ENCODE assay signal across 8 mouse cellular contexts in genomic region chr11:4094378-4095170, GRCm38 (mm10). TPM values are rescaled to one million over a fixed set of nuclear protein-coding genes. Genes with fewer than 3 reads are reported as not detected.
DNase-seq lines count a peak whose midpoint lies in the region; ATAC-seq and TF ChIP-seq lines count a peak whose summit lies in the region.

No protein-coding gene starts in this region.

- 8% methylated on average over 24 of the region's 24 CpGs for WGBS in heart, embryonic 15.5 days
- 9% methylated on average over 24 of the region's 24 CpGs for WGBS in lung, embryonic 14.5 days
- WGBS in neural tube, embryonic 15.5 days, result 6% methylated on average over 23 of the region's 24 CpGs

- TF ChIP-seq POLR2A in ES-Bruce4 (IDR thresholded peaks at IDR 0.05; ENCODE audit: insufficient read depth, low read length), result no peak
- TF ChIP-seq POLR2A in bone marrow macrophage, adult 2 months (IDR thresholded peaks at IDR 0.05; ENCODE audit: borderline replicate concordance, low read depth, low read length), result no peak

- ATAC-seq in erythroblast, adult 5-6 weeks (replicated peaks; ENCODE audit: low FRiP score, poor library complexity, severe bottlenecking), result peak; percentile 49
- ATAC-seq in heart, embryonic 15.5 days (replicated peaks; ENCODE audit: insufficient number of reproducible peaks, insufficient read depth, low FRiP score, low read depth), result no peak
- ATAC-seq in lung, embryonic 14.5 days (ENCODE audit: insufficient read depth), result no peak
- ATAC-seq in neural tube, embryonic 15.5 days (ENCODE audit: low FRiP score), result no peak

- peak overlapping the region; percentile 70 for H3K9ac ChIP-seq in ES-Bruce4 (ENCODE audit: low read depth, poor library complexity, severe bottlenecking)
- peak overlapping the region; percentile 59 for H3K9ac ChIP-seq in heart, embryonic 15.5 days
- peak overlapping the region; percentile 56 for H3K9ac ChIP-seq in lung, embryonic 14.5 days
- H3K9ac ChIP-seq in neural tube, embryonic 15.5 days (replicated peaks), result peak overlapping the region; percentile 52

- no peaks in the 10 kb centered on the region; the same call in none of the 2 replicates for H3K36me3 ChIP-seq in ES-Bruce4 (ENCODE audit: control insufficient read depth, insufficient read depth, low read length, poor library complexity, severe bottlenecking)
- peaks cover 20% of the 10 kb centered on the region for H3K36me3 ChIP-seq in heart, embryonic 15.5 days
- H3K36me3 ChIP-seq in lung, embryonic 14.5 days (ENCODE audit: insufficient read depth), result peaks cover 9% of the 10 kb centered on the region; the same call in 1 of the 2 replicates
- peaks cover 15% of the 10 kb centered on the region for H3K36me3 ChIP-seq in neural tube, embryonic 15.5 days

- H3K9me3 ChIP-seq in ES-Bruce4 (replicated peaks; ENCODE audit: control insufficient read depth, insufficient read depth, low read length, poor library complexity, severe bottlenecking), result no peaks in the 10 kb centered on the region; the same call in 1 of the 2 replicates
- no peaks in the 10 kb centered on the region for H3K9me3 ChIP-seq in heart, embryonic 15.5 days (replicated peaks)
- no peaks in the 10 kb centered on the region for H3K9me3 ChIP-seq in lung, embryonic 14.5 days (ENCODE audit: low read depth, low read length)
- no peaks in the 10 kb centered on the region for H3K9me3 ChIP-seq in neural tube, embryonic 15.5 days (replicated peaks)

- H3K4me2 ChIP-seq in heart, embryonic 15.5 days, result peak overlapping the region; percentile 83
- peak overlapping the region; percentile 92 for H3K4me2 ChIP-seq in lung, embryonic 14.5 days
- H3K4me2 ChIP-seq in neural tube, embryonic 15.5 days, result peak overlapping the region; percentile 84

- peak overlapping the region; percentile 90 for H3K4me3 ChIP-seq in ES-Bruce4 (ENCODE audit: low read depth, low read length)
- peak overlapping the region; percentile 81 for H3K4me3 ChIP-seq in bone marrow macrophage, adult 2 months (ENCODE audit: insufficient read depth, low read length)
- peak overlapping the region; percentile 68 for H3K4me3 ChIP-seq in heart, embryonic 15.5 days
- H3K4me3 ChIP-seq in lung, embryonic 14.5 days (ENCODE audit: low read depth, low read length), result peak overlapping the region; percentile 58
- peak overlapping the region; percentile 60 for H3K4me3 ChIP-seq in neural tube, embryonic 15.5 days (replicated peaks)

- H3K27ac ChIP-seq in ES-Bruce4 (ENCODE audit: insufficient read depth, low read length), result peak overlapping the region; percentile 21; the same call in 1 of the 2 replicates
- H3K27ac ChIP-seq in bone marrow macrophage, adult 2 months (ENCODE audit: insufficient read depth, low read depth, low read length), result no peak overlapping the region
- peak overlapping the region; percentile 92 for H3K27ac ChIP-seq in heart, embryonic 15.5 days
- peak overlapping the region; percentile 78 for H3K27ac ChIP-seq in lung, embryonic 14.5 days (ENCODE audit: low read depth)
- peak overlapping the region; percentile 87 for H3K27ac ChIP-seq in neural tube, embryonic 15.5 days (replicated peaks)

- TF ChIP-seq EP300 in ES-Bruce4 (IDR thresholded peaks at IDR 0.05; ENCODE audit: insufficient read depth, low read depth, low read length), result 0 out of 2 replicates have a peak, but pooled peaks have one; percentile 45

- DNase-seq in kidney, postnatal 25 days, result peak; percentile 84 to 85
- DNase-seq in lung, embryonic 14.5 days, result peak; percentile 77
- peak; percentile 85 for DNase-seq in testis, postnatal 10 days (ENCODE audit: low spot score)

- no peaks in the 10 kb centered on the region for H3K27me3 ChIP-seq in ES-Bruce4 (ENCODE audit: control insufficient read depth, insufficient read depth, low read length, poor library complexity, severe bottlenecking)
- H3K27me3 ChIP-seq in heart, embryonic 15.5 days, result no peaks in the 10 kb centered on the region
- H3K27me3 ChIP-seq in lung, embryonic 14.5 days (ENCODE audit: insufficient read depth, low read length), result no peaks in the 10 kb centered on the region
- H3K27me3 ChIP-seq in neural tube, embryonic 15.5 days (replicated peaks), result no peaks in the 10 kb centered on the region

- TF ChIP-seq CTCF in ES-Bruce4 (IDR thresholded peaks at IDR 0.05; ENCODE audit: low read depth, low read length), result peak; percentile 75
- TF ChIP-seq CTCF in bone marrow macrophage, adult 2 months (IDR thresholded peaks at IDR 0.05; ENCODE audit: low read depth, low read length), result peak; percentile 95
- TF ChIP-seq CTCF in lung, embryonic 14.5 days (IDR thresholded peaks at IDR 0.05; ENCODE audit: low read depth), result peak; percentile 83

- H3K4me1 ChIP-seq in ES-Bruce4 (ENCODE audit: control insufficient read depth, insufficient read depth, low read length), result no peaks in the 10 kb centered on the region
- H3K4me1 ChIP-seq in bone marrow macrophage, adult 2 months (ENCODE audit: control insufficient read depth, insufficient read depth, low read length), result peaks cover 9% of the 10 kb centered on the region
- H3K4me1 ChIP-seq in heart, embryonic 15.5 days (replicated peaks), result peaks cover 30% of the 10 kb centered on the region
- H3K4me1 ChIP-seq in lung, embryonic 14.5 days (ENCODE audit: insufficient read depth), result peaks cover 6% of the 10 kb centered on the region; the same call in 1 of the 2 replicates
- peaks cover 38% of the 10 kb centered on the region for H3K4me1 ChIP-seq in neural tube, embryonic 15.5 days

RNA-seq across cellular contexts. Expression of gene Mtfp1, which starts 0.7 kb away (rescaled TPM):
- 8.3 and 10.9 TPM in 2 replicates for polyA plus RNA-seq in ES-Bruce4 (2011; ENCODE audit: insufficient read depth, insufficient read length, low read depth, missing spikeins)
- polyA plus RNA-seq in bone marrow macrophage, adult 2 months (2012; ENCODE audit: insufficient read depth, insufficient read length, missing spikeins), result 0.76 and 0.78 TPM in 2 replicates
- 1.9 and 8.2 TPM in 2 replicates for total RNA-seq in erythroblast, adult 5-6 weeks (2015; ENCODE audit: low replicate concordance)
- 3.7 and 5.6 TPM in 2 replicates for total RNA-seq in erythroblast, adult 5-6 weeks (2017; ENCODE audit: low replicate concordance)
- 32.1 and 32.8 TPM in 2 replicates for polyA plus RNA-seq in heart, embryonic 15.5 days (2015; fragmentation: Nextera tagmentation; extraction: Ambion mirVana)
- polyA plus RNA-seq in lung, embryonic 14.5 days (2014; fragmentation: Nextera tagmentation; extraction: Ambion mirVana), result 8.6 and 10.8 TPM in 2 replicates
- 13.1 and 14.3 TPM in 2 replicates for polyA plus RNA-seq in neural tube, embryonic 15.5 days (2015; fragmentation: Nextera tagmentation; extraction: Ambion mirVana)

RNA-seq across cellular contexts. Expression of gene Sec14l2, which starts 28.6 kb away (rescaled TPM):
- 4.2 and 5.4 TPM in 2 replicates for polyA plus RNA-seq in ES-Bruce4 (2011; ENCODE audit: insufficient read depth, insufficient read length, low read depth, missing spikeins)
- polyA plus RNA-seq in bone marrow macrophage, adult 2 months (2012; ENCODE audit: insufficient read depth, insufficient read length, missing spikeins), result not detected in 2 replicates
- total RNA-seq in erythroblast, adult 5-6 weeks (2015; ENCODE audit: low replicate concordance), result 1.5 and 7.7 TPM in 2 replicates
- total RNA-seq in erythroblast, adult 5-6 weeks (2017; ENCODE audit: low replicate concordance), result 2.5 and 9.9 TPM in 2 replicates
- polyA plus RNA-seq in heart, embryonic 15.5 days (2015; fragmentation: Nextera tagmentation; extraction: Ambion mirVana), result 0.78 and 1.5 TPM in 2 replicates
- 1.5 and 1.9 TPM in 2 replicates for polyA plus RNA-seq in lung, embryonic 14.5 days (2014; fragmentation: Nextera tagmentation; extraction: Ambion mirVana)
- polyA plus RNA-seq in neural tube, embryonic 15.5 days (2015; fragmentation: Nextera tagmentation; extraction: Ambion mirVana), result 3.7 and 4.5 TPM in 2 replicates

RNA-seq across cellular contexts. Expression of gene Sec14l3, which starts 29.9 kb away (rescaled TPM):
- not detected in 2 replicates for polyA plus RNA-seq in ES-Bruce4 (2011; ENCODE audit: insufficient read depth, insufficient read length, low read depth, missing spikeins)
- polyA plus RNA-seq in bone marrow macrophage, adult 2 months (2012; ENCODE audit: insufficient read depth, insufficient read length, missing spikeins), result not detected in 2 replicates
- total RNA-seq in erythroblast, adult 5-6 weeks (2015; ENCODE audit: low replicate concordance), result not detected in 2 replicates
- not detected in 2 replicates for total RNA-seq in erythroblast, adult 5-6 weeks (2017; ENCODE audit: low replicate concordance)
- 0.72 and 0.93 TPM in 2 replicates for polyA plus RNA-seq in heart, embryonic 15.5 days (2015; fragmentation: Nextera tagmentation; extraction: Ambion mirVana)
- 1.2 and 1.5 TPM in 2 replicates for polyA plus RNA-seq in lung, embryonic 14.5 days (2014; fragmentation: Nextera tagmentation; extraction: Ambion mirVana)
- polyA plus RNA-seq in neural tube, embryonic 15.5 days (2015; fragmentation: Nextera tagmentation; extraction: Ambion mirVana), result 0.19 and 0.40 TPM in 2 replicates

RNA-seq across cellular contexts. Expression of gene Rnf215, which starts 40.4 kb away (rescaled TPM):
- 8.0 and 8.9 TPM in 2 replicates for polyA plus RNA-seq in ES-Bruce4 (2011; ENCODE audit: insufficient read depth, insufficient read length, low read depth, missing spikeins)
- polyA plus RNA-seq in bone marrow macrophage, adult 2 months (2012; ENCODE audit: insufficient read depth, insufficient read length, missing spikeins), result 15.4 and 21.2 TPM in 2 replicates
- 1.5 and 2.5 TPM in 2 replicates for total RNA-seq in erythroblast, adult 5-6 weeks (2015; ENCODE audit: low replicate concordance)
- total RNA-seq in erythroblast, adult 5-6 weeks (2017; ENCODE audit: low replicate concordance), result 4.7 and 8.6 TPM in 2 replicates
- 16.1 and 21.1 TPM in 2 replicates for polyA plus RNA-seq in heart, embryonic 15.5 days (2015; fragmentation: Nextera tagmentation; extraction: Ambion mirVana)
- 32.6 and 33.0 TPM in 2 replicates for polyA plus RNA-seq in lung, embryonic 14.5 days (2014; fragmentation: Nextera tagmentation; extraction: Ambion mirVana)
- 40.2 and 44.9 TPM in 2 replicates for polyA plus RNA-seq in neural tube, embryonic 15.5 days (2015; fragmentation: Nextera tagmentation; extraction: Ambion mirVana)
